Mouse (Mus musculus): ENCODE measurements around the gene Gzmb.
A peak's percentile ranks its signal among the peaks of the same experiment; 100 is the strongest.
"Not testable (repeated sequence)": the region's sequence is repeated elsewhere in the genome, so short reads cannot be mapped to it uniquely, and the experiment has no call there.

The Gzmb gene

GRCm38 (mm10) chr14:56262153-56262552 lies at the start of gene Gzmb:
Gene Gzmb (minus strand): TSS chr14:56262260.
- no peak for DNase-seq

DNA sequence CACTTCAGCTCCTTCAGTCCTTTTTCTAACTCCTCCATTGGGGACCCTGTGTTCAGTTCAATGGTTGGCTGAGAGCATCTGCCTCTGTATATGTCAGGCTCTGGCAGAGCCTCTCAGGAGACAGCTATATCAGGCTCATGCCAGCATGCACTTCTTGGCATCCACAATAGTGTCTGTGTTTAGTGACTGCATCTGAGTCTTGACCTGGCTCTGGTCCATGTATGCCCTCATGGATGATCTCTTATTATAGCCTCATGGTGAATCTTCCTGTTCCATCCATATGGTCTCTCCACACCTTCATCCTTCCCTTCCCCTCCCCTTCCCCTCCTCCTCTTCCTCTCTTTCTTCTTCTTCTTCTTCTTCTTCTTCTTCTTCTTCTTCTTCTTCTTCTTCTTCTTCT lies 49.7 kb upstream of the Gzmb start:
- DNase-seq, result peak; percentile 58

- DNase-seq, result no peak
Measured at GRCm38 (mm10) chr14:56310238-56310637, 48.2 kb upstream of the Gzmb start.

- DNase-seq, result peak; percentile 52
Measured at GRCm38 (mm10) chr14:56304149-56304548, 42.1 kb upstream of the Gzmb start.

GRCm38 (mm10) chr14:56303506-56304025 lies 41.5 kb upstream of the Gzmb start:
- no peak for DNase-seq

GRCm38 (mm10) chr14:56302091-56302490 lies 40.0 kb upstream of the Gzmb start:
- DNase-seq, result no peak

- DNase-seq, result no peak
Measured at GRCm38 (mm10) chr14:56296786-56297185, 34.7 kb upstream of the Gzmb start.

GRCm38 (mm10) chr14:56296106-56296505 lies 34.0 kb upstream of the Gzmb start:
- DNase-seq, result no peak

DNA sequence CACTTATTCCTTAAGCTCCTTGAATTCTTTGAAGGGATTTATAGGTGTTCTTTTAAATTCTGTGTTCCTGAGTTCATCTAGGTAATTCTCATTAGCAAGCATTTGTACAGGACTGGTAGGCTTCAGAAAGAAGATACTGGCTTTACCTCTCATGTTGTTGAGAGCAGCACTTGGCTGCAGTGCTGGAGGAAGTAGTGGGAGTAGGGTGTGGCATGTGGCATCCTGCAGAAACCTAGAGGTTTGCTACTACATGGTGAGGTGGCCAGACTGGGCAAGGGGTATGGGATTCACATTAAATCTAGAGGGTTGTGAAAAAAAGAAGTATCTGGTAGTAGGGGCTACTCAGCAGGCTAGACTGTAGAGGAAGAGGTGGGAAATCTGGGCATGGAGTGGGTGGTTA lies 31.1 kb upstream of the Gzmb start:
- DNase-seq, result no peak

DNA sequence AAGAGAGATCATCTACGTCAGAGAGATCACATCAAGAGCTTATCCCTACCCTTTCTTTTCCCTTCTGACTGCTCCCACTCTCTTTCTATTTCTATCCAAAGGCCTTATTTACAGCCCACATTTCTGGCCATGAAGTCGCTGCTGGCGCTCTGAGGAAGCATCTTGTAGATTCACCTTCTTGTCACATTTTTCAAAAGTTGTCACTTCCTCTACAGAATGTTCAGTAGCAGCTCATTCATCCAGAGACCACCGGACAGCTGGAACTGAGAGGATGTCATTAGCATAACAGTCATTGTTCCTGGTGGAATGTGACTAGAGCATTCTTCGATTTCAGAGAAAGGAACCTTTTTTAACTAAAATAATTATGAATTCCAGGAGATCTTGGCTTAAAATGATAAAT lies 26.6 kb upstream of the Gzmb start:
- DNase-seq, result no peak

DNA sequence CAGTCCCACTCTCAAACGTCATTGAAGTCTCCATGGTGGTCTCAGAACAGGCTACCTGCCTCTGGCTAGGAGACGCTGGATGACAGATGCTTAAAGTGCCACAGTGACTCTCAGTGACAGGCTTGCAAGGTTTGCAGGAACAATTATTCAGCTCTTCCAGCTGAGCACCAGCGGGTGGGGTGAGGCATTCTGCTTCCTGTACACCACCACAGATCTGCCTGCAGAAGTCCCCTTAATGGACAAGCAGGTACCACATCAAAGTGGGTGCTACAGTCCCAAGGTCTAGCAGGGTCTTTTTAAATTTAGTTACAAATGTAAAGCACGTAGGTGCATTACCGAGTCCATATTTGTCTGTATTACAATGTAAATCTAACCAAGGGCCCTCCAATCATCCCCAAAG lies 25.7 kb upstream of the Gzmb start:
- no peak for DNase-seq

GRCm38 (mm10) chr14:56284356-56285325 lies 22.6 kb upstream of the Gzmb start:
- DNase-seq, result no peak

DNA sequence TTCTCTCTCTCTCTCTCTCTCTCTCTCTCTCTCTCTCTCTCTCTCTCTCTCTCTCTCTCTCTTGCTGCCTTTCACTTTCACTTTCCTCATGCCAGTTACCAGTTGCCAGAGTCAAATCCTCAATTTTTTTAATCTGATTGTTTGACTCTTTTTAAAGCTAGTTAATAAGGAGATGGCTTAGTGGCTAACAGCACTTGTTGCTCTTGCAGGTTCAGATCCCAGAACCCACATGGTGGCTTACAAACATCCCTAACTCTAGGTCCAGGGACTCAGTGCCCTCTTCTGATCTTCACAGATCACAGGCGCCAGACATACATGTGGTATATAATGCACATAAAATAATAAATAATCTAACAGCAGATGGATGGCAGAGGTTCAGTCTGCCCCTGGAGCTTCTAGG lies 21.8 kb upstream of the Gzmb start:
- no peak for DNase-seq

DNA sequence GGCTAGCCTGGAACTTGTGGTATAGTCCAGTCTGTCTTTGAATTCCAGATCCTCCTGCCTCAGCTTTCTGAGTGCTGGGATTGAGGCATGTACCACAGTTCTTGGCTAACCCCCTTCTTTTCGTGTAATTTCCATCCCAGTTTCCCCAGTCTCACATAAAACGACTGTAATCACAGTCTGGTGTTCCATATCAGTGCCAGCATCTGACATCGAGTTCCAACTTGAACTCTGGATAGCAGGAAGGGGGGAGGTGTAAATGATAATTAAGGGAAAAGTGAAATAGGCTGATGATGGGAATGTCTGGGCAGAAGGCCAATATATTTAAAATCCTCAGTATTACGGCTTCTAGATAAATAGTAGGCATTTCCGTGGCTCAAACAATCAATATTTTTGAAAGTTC lies 19.0 kb upstream of the Gzmb start:
- no peak for DNase-seq

DNA sequence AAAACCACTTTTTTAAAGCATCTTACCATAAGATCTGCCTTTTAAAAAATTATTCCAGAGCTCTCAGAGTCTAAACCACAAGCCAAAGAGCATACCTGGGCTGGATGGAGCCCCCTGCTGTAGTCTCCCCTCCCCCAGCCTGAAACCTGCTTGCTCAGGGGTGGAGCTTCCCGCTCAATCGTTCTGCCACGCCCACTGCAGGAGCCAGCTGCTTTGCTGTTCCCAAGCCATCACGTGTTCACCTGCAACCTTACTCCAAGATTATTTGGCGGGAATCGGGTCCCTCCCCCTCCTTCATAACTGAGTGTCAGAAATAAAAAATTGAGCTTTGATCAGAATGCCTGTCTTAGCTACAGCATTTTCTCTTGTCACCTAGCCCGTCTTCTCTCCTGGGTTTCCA lies 16.6 kb upstream of the Gzmb start:
- not testable (repeated sequence) for DNase-seq

GRCm38 (mm10) chr14:56276096-56276495 lies 14.0 kb upstream of the Gzmb start:
- DNase-seq, result not testable (repeated sequence)

DNA sequence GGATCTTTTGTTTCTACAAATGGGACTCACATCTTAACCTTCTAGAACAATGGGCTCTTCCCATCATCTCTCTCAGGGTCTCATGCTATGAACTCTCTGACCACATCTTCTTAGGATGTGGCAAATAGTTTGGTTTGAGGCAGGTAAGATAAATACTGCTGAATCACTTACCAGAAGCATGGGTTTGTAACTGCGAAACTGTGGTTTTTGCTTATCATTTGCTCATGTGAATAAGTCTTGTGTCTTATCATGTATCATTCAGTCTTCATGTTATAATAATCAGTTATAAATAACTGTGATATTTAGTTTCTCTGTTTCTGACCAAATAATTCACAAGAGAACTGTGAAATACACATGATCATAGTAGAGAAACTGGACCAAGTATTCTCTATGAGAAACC lies 4.0 kb upstream of the Gzmb start:
- DNase-seq, result no peak

- no peak for DNase-seq
Measured at GRCm38 (mm10) chr14:56240409-56240808, 21.7 kb downstream of the Gzmb start.

DNA sequence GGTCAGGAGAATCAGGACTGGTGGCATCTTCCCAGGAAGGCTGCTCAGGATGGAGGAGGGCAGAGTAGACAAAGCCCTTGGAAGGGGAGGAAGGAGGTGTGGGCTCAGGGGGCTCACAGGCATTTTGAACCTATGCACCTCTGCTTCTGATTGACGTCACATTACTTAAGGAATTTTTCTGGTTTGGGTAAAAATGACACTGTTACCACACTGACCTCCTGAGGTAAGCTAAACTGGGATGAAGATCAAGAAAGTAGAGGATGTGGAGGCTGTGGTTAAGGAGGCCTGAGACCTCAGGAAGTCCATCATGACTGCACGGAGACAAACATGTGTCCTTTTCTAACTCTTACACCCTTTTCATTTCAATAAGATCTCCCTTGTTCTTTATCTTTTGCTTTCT lies 27.5 kb downstream of the Gzmb start, which contains the start of gene Gzmc:
Gene Gzmc, minus strand, starts transcription at position 101 of the 400 bp plus-strand sequence.
- DNase-seq, result no peak

DNA sequence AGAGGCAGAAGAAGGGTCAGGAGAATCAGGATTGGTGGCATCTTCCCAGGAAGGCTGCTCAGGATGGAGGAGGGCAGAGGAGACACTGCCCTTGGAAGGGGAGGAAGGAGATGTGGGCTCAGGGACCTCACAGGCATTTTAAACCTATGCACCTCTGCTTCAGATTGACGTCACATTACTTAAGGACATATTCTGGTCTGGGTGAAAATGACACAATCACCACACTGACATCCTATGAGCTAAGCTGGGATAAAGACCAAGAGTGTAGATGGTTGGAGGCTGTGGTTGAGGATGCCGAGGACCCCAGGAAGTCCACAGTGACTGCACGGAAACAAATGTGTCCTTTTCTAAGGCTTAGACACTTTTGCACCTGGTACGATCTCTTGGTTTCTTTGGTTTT lies 50.7 kb downstream of the Gzmb start, which contains the start of gene Gzmf:
Gene Gzmf, minus strand, starts transcription at position 101 of the 400 bp plus-strand sequence.
- no peak for DNase-seq

Measured in cerebellum, adult 9-10 months (tissue).